Mouse (Mus musculus) C3H10T1/2 (cell line): ENCODE results near the gene Olfr149. TPM values are rescaled to one million over a fixed set of nuclear protein-coding genes. Genes with fewer than 3 reads are reported as not detected.

ENCODE experiments used
- polyA plus RNA-seq, 2 experiments: library from polyadenylated mRNA; unstranded; fragments of >200 nt; fragmentation: generic; extraction: Trizol; gene quantifications; one replicate each; pipeline ENCODE4 v1.2.1; 2012; ENCODE audit warnings: missing spikeins in 2 of 2

Olfr149 gene
- polyA plus RNA-seq = not detected

DNA sequence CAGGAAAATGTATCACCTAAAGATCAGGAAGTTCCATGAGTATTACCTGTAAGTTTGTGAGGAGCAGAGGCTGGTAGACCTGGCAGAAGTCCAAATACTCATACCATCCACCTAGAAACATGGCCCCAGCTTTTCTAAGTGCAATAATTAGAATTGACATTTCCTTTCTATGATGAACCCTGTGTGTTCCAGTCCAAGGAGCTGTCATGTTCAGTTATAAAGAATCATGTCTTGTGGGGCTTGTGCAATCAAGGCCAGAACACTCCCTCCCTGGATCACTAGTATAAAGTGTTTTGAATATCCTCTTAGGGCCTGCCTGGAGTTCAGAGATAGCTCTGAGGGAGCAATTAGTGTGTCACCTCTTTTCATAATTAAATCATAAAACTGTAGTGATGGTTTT, at the start of gene Olfr149:
Gene Olfr149 (minus strand): TSS at position 101 of the 400 bp plus-strand sequence.

DNA sequence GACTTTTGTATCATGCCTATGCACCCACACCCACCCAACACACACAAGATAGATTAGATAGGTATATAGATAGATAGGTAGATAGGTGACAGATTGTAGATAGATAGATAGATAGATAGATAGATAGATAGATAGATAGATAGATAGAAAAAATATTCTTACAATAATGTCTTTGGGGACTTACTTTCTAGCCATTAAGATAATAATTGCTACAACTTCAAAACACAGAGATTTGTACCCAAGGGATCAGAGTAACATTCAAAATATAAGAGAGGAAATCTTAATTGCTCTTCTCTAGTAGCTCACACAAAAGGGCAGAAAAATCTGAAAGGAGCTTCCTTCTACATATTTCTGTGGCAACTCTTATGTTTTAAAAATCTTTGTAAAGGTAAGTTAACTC, 39.0 kb upstream of the Olfr149 start, which contains the start of gene Olfr967:
Gene Olfr967 (plus strand): TSS at position 301 of the 400 bp plus-strand sequence.

DNA sequence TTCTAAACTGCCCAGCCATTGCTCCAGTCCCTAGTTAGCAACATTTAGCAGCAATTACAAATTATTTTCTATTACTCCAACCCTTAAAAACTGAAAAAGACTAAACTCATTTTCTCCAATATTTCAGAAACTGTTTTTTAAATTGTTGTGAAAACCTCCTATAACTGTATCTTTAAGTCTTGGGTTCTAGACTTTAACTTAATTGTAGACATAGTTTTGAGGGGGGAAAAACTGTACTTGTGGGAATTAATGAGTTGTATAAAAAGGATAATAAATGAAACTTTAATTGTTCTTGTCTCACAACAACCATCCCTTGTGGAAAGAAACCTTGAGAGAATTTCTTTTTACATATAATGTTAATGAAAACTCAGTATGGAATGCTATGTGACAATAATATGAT, 23.8 kb upstream of the Olfr149 start, which contains the start of gene Olfr150:
Gene Olfr150 (plus strand): TSS at position 301 of the 400 bp plus-strand sequence.

DNA sequence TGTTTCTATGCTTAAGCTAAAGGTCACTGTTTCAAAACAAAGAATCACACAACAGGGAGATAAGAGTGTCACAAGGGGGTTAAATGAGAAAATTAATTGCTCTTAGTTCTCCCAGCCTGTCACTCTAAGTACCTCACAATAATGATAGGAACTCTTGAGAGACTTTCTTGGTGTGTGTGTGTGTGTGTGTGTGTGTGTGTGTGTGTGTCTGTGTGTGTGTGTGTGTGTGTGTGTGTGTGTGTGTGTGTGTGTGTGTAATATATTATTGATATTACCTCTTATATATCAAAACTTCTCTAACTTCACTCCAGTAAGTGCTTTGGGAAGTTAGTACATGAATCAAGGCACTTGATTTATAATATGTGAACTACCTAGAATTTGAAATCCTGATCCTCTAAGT, 4.1 kb upstream of the Olfr149 start, which contains the start of gene Olfr965:
Gene Olfr965 (plus strand): TSS at position 301 of the 400 bp plus-strand sequence.

DNA sequence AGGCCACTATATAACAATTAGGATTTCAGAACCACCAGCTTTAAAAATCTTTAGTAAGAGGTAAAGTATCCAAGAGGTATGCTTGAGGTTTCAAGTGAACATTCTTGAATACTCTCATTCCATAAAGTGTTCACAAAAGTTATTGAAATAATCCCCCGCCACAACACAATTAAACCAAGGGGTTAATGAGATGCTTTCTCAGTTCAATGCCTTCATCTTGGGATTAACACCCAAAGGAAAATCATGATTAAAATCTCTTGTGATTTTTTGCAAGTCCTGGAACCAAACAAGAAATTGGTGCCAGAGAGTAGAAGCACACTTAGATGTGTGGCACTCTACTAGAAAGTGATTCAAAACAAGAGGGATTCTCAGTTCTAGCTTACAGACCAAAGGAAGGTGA, 40.0 kb downstream of the Olfr149 start, which contains the start of gene Olfr963:
Gene Olfr963 (plus strand): TSS at position 301 of the 400 bp plus-strand sequence.

Other genes starting within 250 kb of the Olfr149 start
- gene Olfr955, start 235.2 kb downstream of the Olfr149 start, polyA plus RNA-seq = not detected
- not detected for gene Olfr44, start 213.1 kb downstream of the Olfr149 start, polyA plus RNA-seq
- not detected for gene Olfr957, start 191.3 kb downstream of the Olfr149 start, polyA plus RNA-seq
- not detected for gene Olfr958, start 153.1 kb downstream of the Olfr149 start, polyA plus RNA-seq
- gene Olfr959, start 131.5 kb downstream of the Olfr149 start, polyA plus RNA-seq = not detected
- gene AW551984, start 102.7 kb downstream of the Olfr149 start, polyA plus RNA-seq = not detected
- not detected for gene Olfr148, start 96.5 kb downstream of the Olfr149 start, polyA plus RNA-seq
- not detected for gene Olfr960, start 85.7 kb downstream of the Olfr149 start, polyA plus RNA-seq
- gene Olfr961, start 62.0 kb downstream of the Olfr149 start, polyA plus RNA-seq = not detected
- gene Olfr963, start 39.9 kb downstream of the Olfr149 start, polyA plus RNA-seq = not detected
- gene Olfr965, start 4.2 kb upstream of the Olfr149 start, polyA plus RNA-seq = not detected
- gene Olfr150, start 23.9 kb upstream of the Olfr149 start, polyA plus RNA-seq = not detected
- gene Olfr967, start 39.1 kb upstream of the Olfr149 start, polyA plus RNA-seq = not detected
- gene Olfr968, start 76.1 kb upstream of the Olfr149 start, polyA plus RNA-seq = not detected
- not detected for gene Olfr969, start 83.8 kb upstream of the Olfr149 start, polyA plus RNA-seq
- gene Olfr970, start 101.7 kb upstream of the Olfr149 start, polyA plus RNA-seq = not detected
- gene Olfr971, start 129.8 kb upstream of the Olfr149 start, polyA plus RNA-seq = not detected
- gene Olfr972, start 159.3 kb upstream of the Olfr149 start, polyA plus RNA-seq = not detected
- not detected for gene Olfr229, start 200.2 kb upstream of the Olfr149 start, polyA plus RNA-seq
- not detected for gene Olfr974, start 230.4 kb upstream of the Olfr149 start, polyA plus RNA-seq
- gene Olfr975, start 244.9 kb upstream of the Olfr149 start, polyA plus RNA-seq = not detected